Mouse (Mus musculus) embryonic fibroblast, embryonic 13.5 days (primary cell): ENCODE measurements around the gene Lrrc4.

Source experiments
- CTCF ChIP-seq: IDR thresholded peaks from 2 replicates; pipeline ENCODE4 v1.5.1; 2011; ENCODE audit warnings: mild to moderate bottlenecking, control low read depth, low read length, moderate library complexity, borderline replicate concordance; ENCODE audit not compliant: insufficient read depth
- POLR2A ChIP-seq: IDR thresholded peaks from 2 replicates; pipeline ENCODE4 v1.6.1; 2011; ENCODE audit warnings: low read depth, mild to moderate bottlenecking, control low read depth, low read length, moderate library complexity

DNA sequence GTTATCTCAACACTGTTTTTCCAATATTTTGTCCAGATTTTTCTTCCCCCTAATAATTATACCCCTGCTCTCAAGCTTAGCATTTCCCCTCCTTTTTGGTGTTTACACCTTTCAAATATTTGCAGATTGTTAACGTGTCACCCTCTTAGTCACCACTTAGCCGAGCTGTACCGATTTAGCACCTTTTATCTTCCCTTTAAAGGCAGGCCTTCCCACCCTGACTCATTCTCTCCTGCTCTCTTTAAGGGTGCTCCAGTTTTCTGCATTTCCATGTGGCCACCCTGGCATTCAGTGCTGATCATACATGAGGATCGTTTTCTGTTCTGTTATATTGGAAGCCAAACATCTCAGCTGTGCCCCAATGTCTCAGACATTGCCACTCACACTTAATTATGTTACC lies 41.9 kb downstream of the Lrrc4 start:
- TF ChIP-seq CTCF: no peak
- TF ChIP-seq POLR2A: no peak
